Mouse (Mus musculus): ENCODE data around the gene Rab10. TPM values are rescaled to one million over a fixed set of nuclear protein-coding genes. Genes with fewer than 3 reads are reported as not detected.
"Not testable (repeated sequence)": the region's sequence is repeated elsewhere in the genome, so short reads cannot be mapped to it uniquely, and the experiment has no call there.

Rab10 gene
- polyA plus RNA-seq, 1 experiment from 2014 or later = 163 TPM

DNA sequence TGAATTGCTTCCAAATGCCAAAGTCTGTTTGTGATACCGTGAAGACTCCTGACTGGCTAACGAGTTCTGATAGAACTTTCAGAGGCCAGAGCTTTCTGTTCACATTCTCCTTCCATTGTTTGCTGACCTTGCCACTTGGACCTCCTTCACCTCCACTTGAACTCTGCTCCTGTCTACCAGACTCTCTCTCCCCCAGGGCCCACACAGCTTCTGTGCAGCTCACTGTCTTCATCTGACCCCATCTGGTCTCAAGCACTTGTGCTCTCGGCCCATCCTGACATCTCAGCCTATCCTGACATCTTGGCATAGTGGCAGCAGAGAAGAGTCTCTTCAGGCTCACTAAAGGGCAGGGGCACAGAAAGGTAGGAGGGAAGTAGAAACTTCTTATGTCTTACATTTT is 7.2 kb upstream of the Rab10 start:
- no peaks in the 10 kb centered on the region for H3K79me2 ChIP-seq (ENCODE audit: inconsistent target)
- no peak overlapping the region for H3K4me3 ChIP-seq (ENCODE audit: inconsistent target)
- H3K36me3 ChIP-seq (ENCODE audit: inconsistent target) = no peaks in the 10 kb centered on the region
- no peak overlapping the region for H3K27ac ChIP-seq
- 98% methylated on average over 3 of the region's 3 CpGs for WGBS (ENCODE audit: missing documents)

DNA sequence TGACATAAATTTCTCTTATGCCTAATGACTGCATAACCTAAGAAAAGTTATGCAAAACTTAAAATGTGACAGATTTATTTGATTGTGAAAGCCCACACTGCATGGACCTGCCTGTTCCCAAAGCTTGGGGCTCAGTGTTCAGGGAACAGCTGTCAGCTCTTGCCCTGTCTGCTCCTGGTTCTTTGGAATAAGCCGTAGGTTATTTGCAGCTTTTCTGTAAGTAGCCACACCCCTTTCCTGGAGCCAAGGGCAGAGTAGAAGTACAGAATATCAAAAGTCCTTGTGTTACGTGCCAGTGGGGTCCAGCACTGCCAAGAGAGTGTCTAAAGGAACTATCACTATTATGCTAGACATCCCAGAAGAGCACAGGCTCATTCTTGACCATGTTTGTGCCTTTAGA is 6.3 kb upstream of the Rab10 start:
- WGBS (ENCODE audit: missing documents) = 92% methylated on average over 2 of the region's 2 CpGs
- no peak overlapping the region for H3K4me3 ChIP-seq (ENCODE audit: inconsistent target)
- no peaks in the 10 kb centered on the region for H3K79me2 ChIP-seq (ENCODE audit: inconsistent target)
- H3K36me3 ChIP-seq (ENCODE audit: inconsistent target) = no peaks in the 10 kb centered on the region
- no peak overlapping the region for H3K27ac ChIP-seq

DNA sequence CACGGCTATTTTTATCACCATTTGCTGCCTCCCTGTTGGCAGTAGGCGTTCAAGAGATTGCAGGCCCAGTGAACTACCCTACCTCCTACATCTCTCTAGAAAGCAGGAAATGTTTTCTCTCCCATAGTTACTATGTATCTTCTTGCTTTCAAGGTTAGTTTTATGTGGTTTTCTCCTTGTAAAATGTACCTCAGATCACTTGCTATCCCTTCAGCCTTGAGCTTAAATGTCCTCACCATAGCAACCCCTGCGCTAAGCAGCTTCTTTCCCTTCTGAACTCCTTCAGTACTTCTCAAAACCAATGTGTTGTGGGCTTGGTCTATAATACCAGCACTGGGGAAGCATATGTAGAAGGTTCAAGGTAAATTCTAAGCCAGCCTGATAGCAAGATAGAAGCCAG is 3.1 kb upstream of the Rab10 start:
- H3K36me3 ChIP-seq (ENCODE audit: inconsistent target) = no peaks in the 10 kb centered on the region
- no peak overlapping the region for H3K4me3 ChIP-seq (ENCODE audit: inconsistent target)
- H3K27ac ChIP-seq = no peak overlapping the region
- peaks cover 15% of the 10 kb centered on the region for H3K79me2 ChIP-seq (ENCODE audit: inconsistent target)
- 84% methylated on average over 3 of the region's 3 CpGs for WGBS (ENCODE audit: missing documents)

DNA sequence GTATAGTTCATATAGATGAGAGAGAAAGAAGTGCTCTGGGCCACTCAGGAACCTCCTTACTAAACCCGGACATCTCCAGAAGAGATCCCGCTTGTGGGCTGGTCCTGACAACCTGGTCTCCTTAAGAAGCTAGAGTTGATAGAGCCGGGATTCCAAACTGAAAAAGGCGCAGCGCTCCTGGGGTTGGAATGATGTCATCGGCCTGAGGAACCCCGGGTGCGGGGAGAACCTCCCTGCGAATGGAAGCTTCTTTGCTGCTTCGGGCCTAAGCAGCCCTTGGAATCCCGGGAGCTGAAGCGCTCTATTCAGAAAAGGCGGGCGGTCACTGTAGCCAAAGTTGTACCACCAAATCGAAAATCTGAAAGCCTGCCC is 538 bp upstream of the Rab10 start:
- Histone ChIP-seq H3K36me3 (ENCODE audit: inconsistent target) (no peaks in the 10 kb centered on the region), H3K79me2 (ENCODE audit: inconsistent target) (peaks cover 40% of the 10 kb centered on the region), H3K27ac (peak overlapping the region; percentile 71), H3K4me3 (ENCODE audit: inconsistent target) (peak overlapping the region; percentile 56)
- 5% methylated on average over 15 of the region's 15 CpGs for WGBS (ENCODE audit: missing documents)

DNA sequence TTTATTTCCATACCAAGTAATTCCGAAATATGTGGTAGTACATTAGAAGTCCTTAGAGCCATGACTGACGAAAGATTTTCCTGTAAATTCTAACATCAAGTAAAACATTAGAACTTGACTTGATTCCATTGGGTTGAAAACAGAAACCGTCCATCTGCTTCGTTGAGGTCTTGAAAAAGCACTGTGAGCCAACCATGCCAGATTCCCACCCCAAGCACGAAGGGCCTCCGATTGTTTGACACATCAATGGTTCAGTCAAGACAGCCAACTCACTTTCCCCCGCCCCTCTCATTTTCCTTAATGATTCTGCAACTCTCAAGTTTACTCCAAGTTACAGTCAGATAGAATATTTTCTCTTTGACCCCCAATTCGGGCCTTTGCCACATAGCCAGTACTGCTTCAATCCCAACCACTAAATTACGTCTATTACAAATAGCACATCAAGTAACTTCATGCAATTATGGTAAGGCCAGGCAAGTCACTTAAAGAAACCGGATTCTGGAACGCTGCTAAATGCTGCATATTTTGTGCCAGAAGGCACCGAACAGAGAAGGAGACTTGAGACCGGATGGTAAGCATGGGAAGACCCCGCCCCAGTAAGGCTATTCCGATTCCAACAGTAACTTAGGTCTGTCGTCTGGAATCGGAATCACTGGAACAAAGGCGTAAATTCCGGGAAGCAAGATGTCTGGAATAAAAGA is 1.1 kb downstream of the Rab10 start:
- Histone ChIP-seq H3K36me3 (ENCODE audit: inconsistent target) (no peaks in the 10 kb centered on the region), H3K79me2 (ENCODE audit: inconsistent target) (peaks cover 57% of the 10 kb centered on the region), H3K27ac (peak overlapping the region; percentile 67), H3K4me3 (ENCODE audit: inconsistent target) (peak overlapping the region; percentile 95)
- WGBS (ENCODE audit: missing documents) = 1% methylated on average over 19 of the region's 19 CpGs

DNA sequence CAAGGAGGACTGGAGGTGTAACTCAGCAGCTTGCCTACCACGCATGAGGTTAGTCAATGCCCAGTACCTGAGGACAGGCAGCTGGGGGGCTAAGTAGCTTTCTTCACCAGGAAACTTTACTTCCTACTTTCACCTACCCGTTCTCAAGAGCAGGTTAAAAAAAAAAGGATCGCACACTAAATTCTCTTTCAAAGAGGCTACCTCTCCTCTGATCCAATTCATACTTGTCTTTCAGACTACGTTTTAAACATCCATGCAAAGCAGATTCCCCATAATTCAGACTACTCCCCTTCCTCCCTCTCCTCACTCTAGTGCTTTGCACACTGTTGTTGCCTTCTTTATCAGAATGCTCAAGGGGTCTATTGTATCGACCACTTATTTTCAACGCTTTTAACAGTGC is 2.2 kb downstream of the Rab10 start:
- no peaks in the 10 kb centered on the region for H3K36me3 ChIP-seq (ENCODE audit: inconsistent target)
- 8% methylated on average over 6 of the region's 6 CpGs for WGBS (ENCODE audit: missing documents)
- no peak overlapping the region for H3K27ac ChIP-seq
- H3K79me2 ChIP-seq (ENCODE audit: inconsistent target) = peaks cover 68% of the 10 kb centered on the region
- peak overlapping the region; percentile 95 for H3K4me3 ChIP-seq (ENCODE audit: inconsistent target)

DNA sequence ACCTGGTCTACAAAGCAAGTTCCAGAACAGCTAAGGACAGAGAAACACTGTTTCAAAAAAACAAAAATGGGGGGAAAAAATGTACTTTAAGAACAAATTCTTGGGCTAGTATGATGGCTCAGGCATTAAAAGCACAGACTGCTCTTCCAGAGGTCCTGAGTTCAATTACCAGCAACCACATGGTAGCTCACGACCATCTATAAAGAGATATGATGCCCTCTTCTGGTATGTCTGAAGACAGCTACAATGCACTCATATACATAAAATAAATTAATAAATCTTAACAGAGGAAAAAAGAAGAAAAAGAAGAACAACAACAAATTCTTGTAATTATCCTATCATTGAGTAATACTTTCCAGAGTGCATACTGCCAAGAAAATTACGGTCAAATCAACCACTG is 4.5 kb downstream of the Rab10 start:
- Histone ChIP-seq H3K36me3 (ENCODE audit: inconsistent target) (no peaks in the 10 kb centered on the region), H3K4me3 (ENCODE audit: inconsistent target) (no peak overlapping the region), H3K79me2 (ENCODE audit: inconsistent target) (peaks cover 91% of the 10 kb centered on the region), H3K27ac (no peak overlapping the region)
- 38% methylated on average over 2 of the region's 2 CpGs for WGBS (ENCODE audit: missing documents)

DNA sequence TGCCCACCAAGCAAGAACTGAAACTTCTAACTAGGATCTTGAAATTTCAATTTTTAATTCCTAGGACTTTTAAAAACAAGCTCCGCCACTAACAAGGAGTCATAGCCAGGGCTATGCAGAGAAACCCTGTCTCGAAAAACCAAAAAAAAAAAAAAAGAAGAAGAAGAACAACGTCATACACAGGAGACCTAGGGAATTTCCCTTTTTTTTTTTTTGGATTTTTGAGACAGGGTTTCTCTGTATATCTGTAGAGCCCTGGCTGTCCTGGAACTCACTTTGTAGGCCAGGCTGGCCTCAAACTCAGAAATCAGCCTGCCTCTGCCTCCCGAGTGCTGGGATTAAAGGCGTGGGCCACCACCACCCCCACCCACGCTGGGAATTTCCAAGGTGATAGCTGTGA is 12.1 kb downstream of the Rab10 start:
- peaks cover 100% of the 10 kb centered on the region for H3K79me2 ChIP-seq (ENCODE audit: inconsistent target)
- not testable (repeated sequence) for H3K4me3 ChIP-seq (ENCODE audit: inconsistent target); H3K27ac ChIP-seq; H3K36me3 ChIP-seq (ENCODE audit: inconsistent target)
- 89% methylated on average over 4 of the region's 6 CpGs for WGBS (ENCODE audit: missing documents)

DNA sequence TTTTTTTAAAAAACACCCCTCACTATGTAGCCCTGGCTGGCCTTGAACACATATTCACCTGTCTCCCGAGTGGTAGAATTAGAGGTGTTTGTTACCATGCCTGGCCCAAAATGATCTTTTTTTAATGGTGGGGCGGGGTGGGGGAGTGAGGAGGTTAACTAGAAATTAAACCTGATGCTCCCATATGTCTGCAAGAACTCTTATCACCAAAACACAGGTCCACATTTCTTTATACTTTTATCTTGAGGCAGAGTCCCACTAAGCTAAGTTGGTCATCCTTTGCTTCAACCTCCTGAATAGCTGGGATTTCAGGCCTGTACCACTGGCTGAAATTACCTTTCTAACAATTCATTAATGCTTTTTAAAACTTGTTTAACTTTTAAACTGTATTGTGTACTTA is 13.7 kb downstream of the Rab10 start:
- WGBS (ENCODE audit: missing documents) = 100% methylated on average over 2 of the region's 2 CpGs
- Histone ChIP-seq H3K27ac (no peak overlapping the region), H3K36me3 (ENCODE audit: inconsistent target) (no peaks in the 10 kb centered on the region)

DNA sequence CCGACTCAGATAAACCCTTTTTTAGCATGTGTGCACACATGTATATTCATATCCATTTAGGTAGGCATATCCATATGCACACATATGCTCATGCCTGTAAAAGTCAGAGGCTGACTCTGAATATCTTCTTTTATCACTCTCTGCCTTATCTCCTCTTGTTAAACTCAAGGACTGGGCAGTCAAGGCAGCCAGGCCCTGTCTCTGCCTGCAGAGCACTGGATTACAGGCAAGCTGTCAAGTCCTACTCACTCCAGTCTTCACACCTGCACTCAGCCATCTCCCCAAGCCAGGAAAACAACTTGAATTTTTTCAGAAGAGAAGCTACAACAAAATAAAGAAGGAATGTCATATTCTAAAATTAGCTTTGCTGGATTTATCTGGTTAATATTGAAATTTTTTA is 17.9 kb downstream of the Rab10 start:
- H3K79me2 ChIP-seq (ENCODE audit: inconsistent target) = peaks cover 100% of the 10 kb centered on the region
- no peaks in the 10 kb centered on the region for H3K36me3 ChIP-seq (ENCODE audit: inconsistent target)
- WGBS (ENCODE audit: missing documents) = 100% methylated on average over 1 of the region's 1 CpGs
- H3K27ac ChIP-seq = no peak overlapping the region
- no peak overlapping the region for H3K4me3 ChIP-seq (ENCODE audit: inconsistent target)

More for the DNA sequence above, 13.7 kb downstream of the Rab10 start:
- Histone ChIP-seq H3K4me3 (ENCODE audit: inconsistent target) (no peak overlapping the region), H3K79me2 (ENCODE audit: inconsistent target) (peaks cover 100% of the 10 kb centered on the region)

DNA sequence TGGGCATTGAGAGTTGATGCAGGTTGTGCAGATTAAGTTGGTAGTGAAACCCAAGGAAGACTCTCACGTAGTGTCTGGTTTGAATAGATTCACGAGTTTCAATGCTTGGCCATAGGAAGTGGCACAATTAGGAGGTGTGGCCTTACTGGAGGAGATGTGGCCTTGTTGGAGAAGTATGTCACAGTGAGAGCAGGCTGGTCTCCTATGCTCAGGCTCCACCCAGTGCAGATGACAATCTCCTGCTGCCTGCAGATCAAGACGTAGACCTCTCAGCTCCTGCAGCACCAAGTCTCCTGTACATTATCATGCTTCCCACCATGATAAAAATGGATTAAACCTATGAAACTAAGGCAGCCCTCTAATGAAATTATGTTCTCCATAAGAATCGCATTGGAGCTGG is 18.7 kb downstream of the Rab10 start:
- 32% methylated on average over 4 of the region's 4 CpGs for WGBS (ENCODE audit: missing documents)
- H3K79me2 ChIP-seq (ENCODE audit: inconsistent target) = peaks cover 100% of the 10 kb centered on the region
- H3K27ac ChIP-seq = no peak overlapping the region
- no peak overlapping the region for H3K4me3 ChIP-seq (ENCODE audit: inconsistent target)
- no peaks in the 10 kb centered on the region for H3K36me3 ChIP-seq (ENCODE audit: inconsistent target)

DNA sequence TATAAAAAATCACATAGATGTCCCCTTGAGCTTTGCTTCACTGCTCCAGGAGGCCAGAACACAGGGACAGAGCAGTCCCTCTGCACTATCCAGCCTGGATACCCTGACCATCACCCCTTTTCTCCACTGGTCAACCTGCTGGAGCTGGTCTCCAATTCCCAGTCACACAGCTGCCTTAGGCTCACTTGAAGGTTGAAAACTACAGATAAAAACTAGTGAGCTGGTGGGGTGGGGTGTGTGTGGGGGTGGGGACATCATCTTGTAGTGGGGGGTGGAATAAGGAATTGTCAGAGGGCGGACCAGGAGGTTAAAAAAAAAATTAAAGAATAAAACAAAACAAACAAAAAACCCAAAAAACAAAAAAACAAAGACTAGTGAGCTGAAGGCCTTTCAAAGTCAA is 21.3 kb downstream of the Rab10 start:
- Histone ChIP-seq H3K36me3 (ENCODE audit: inconsistent target) (no peaks in the 10 kb centered on the region), H3K27ac (no peak overlapping the region), H3K4me3 (ENCODE audit: inconsistent target) (no peak overlapping the region), H3K79me2 (ENCODE audit: inconsistent target) (peaks cover 100% of the 10 kb centered on the region)
- WGBS (ENCODE audit: missing documents) = no CpG with 5 or more reads among the region's 1 CpGs

DNA sequence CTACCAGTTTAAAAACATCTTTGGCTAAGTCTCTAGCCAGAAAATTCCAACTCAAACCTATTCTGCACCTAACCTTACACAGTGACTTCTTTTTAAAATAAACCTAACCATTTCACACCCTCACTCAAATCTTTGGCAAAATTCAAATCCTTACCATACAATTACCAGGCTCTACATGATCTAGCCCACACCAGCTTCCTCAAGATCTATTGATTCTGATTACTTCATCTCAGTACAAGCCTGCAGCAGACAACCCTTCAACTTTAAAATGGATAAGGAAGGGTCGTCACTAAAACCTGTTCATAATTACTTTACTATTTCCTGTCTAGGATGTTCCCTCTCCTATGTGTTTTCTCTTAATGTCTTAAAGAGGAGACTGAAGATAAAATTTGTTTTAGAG is 23.9 kb downstream of the Rab10 start:
- H3K27ac ChIP-seq = no peak overlapping the region
- H3K4me3 ChIP-seq (ENCODE audit: inconsistent target) = no peak overlapping the region
- peaks cover 100% of the 10 kb centered on the region for H3K79me2 ChIP-seq (ENCODE audit: inconsistent target)
- 70% methylated on average over 1 of the region's 1 CpGs for WGBS (ENCODE audit: missing documents)
- no peaks in the 10 kb centered on the region for H3K36me3 ChIP-seq (ENCODE audit: inconsistent target)

DNA sequence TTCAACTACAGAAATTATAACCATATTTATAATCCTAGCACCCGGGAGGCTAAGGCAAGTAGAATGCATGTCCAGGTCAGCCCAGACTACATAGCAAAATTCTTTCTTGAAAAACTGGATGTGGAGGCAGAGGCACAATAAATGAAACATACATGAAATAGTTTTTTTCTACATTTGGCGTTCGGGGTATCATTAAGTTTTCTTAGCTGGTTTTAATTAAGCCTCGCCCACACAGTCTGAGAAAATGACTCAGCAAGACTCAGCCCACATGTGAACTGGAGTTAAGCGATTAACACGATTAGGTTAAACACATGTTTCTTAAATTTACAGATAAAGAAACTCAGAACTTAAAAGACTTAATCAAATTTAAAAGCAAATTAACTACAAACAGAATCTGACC is 24.4 kb downstream of the Rab10 start:
- H3K4me3 ChIP-seq (ENCODE audit: inconsistent target) = no peak overlapping the region
- 26% methylated on average over 6 of the region's 6 CpGs for WGBS (ENCODE audit: missing documents)
- H3K27ac ChIP-seq = no peak overlapping the region

DNA sequence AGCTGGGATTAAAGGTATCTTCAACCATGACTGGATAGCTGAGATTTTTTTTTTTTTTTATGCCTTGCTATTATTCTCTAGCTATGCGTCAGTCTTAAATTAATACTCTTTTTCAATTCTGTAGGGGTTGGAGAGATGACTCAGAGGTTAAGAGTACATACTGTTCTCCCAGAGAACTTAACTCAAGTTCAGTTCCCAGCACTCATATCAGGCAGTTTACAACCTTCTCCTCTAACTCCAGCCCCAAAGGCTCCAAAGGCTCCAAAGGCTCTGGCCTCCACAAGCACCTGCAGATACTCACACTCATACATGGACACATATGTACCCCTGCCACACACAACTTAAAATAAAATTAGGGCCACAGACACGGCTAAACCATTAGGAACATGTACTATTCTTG is 25.3 kb downstream of the Rab10 start:
- Histone ChIP-seq H3K36me3 (ENCODE audit: inconsistent target) (no peaks in the 10 kb centered on the region), H3K4me3 (ENCODE audit: inconsistent target) (no peak overlapping the region), H3K79me2 (ENCODE audit: inconsistent target) (peaks cover 100% of the 10 kb centered on the region), H3K27ac (no peak overlapping the region)
- 60% methylated on average over 2 of the region's 2 CpGs for whole genome bisulfite sequencing (ENCODE audit: missing documents)

More for the DNA sequence above, 24.4 kb downstream of the Rab10 start:
- no peaks in the 10 kb centered on the region for H3K36me3 ChIP-seq (ENCODE audit: inconsistent target)
- peaks cover 100% of the 10 kb centered on the region for H3K79me2 ChIP-seq (ENCODE audit: inconsistent target)

DNA sequence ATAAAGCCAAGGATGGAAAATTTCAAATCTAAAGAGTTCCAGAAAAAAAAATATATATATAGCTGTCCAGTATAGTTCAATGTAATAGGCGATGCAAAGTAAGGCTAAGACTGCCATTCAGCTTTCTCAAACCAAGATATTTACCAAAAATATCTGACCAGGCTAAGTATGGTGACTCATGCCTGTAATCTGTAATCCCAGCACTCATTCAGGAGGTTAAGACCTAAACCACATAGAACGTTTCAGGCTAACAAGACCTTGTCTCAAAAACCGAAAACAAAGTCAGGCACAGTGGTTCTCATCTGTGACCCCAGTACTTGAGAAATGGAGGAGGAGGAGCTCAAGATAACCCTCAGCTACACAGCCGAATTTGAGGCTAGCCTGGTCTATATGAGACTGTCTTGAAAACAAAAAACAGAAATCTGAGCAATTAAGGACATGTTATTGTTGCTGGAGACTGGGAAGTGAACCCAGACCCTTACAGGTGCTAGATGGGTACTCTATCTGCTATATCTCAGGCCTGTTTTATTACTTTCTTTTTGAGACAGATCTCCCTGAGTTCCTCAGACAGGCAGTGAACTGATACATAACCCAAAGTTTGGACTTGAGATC is 25.8 kb downstream of the Rab10 start:
- peaks cover 100% of the 10 kb centered on the region for H3K79me2 ChIP-seq (ENCODE audit: inconsistent target)
- no peak overlapping the region for H3K27ac ChIP-seq
- H3K4me3 ChIP-seq (ENCODE audit: inconsistent target) = no peak overlapping the region
- H3K36me3 ChIP-seq (ENCODE audit: inconsistent target) = no peaks in the 10 kb centered on the region
- 66% methylated on average over 4 of the region's 4 CpGs for WGBS (ENCODE audit: missing documents)
